Mouse (Mus musculus): ENCODE data around the gene Siglece. TPM values are rescaled to one million over a fixed set of nuclear protein-coding genes. Genes with fewer than 3 reads are reported as not detected.

The Siglece gene
- polyA plus RNA-seq, 1 experiment from 2014 or later, result 4.2 TPM

DNA sequence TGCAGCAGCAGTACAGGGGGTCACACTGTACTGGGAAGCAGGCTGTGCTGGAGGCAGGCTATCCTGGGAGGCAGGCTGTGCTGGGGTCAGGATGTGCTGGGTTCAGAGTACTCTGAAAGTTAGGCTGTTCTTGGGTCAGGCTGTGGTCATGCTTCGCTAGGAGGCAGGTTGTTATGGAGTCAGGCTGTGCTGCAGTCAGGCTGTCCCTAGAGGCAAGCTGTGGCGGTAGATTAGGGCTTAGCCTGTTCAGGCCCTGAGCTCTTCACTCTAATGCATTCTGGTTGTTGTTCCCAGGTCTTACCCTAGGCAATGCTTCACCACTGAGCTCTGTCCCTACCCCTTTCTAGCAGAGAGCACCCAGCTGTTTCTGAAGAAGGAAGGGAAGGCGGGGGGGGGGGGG is 34.9 kb downstream of the Siglece start:
- no peak overlapping the region for H3K9ac ChIP-seq
- no peaks in the 10 kb centered on the region for H3K9me3 ChIP-seq (replicated peaks)
- H3K27me3 ChIP-seq, result no peaks in the 10 kb centered on the region
- no peaks in the 10 kb centered on the region for H3K36me3 ChIP-seq (replicated peaks)
- H3K4me1 ChIP-seq (replicated peaks), result no peaks in the 10 kb centered on the region
- no peak overlapping the region for H3K4me3 ChIP-seq (replicated peaks)
- 41% methylated on average over 3 of the region's 3 CpGs for WGBS (ENCODE audit: insufficient replicate concordance)
- H3K27ac ChIP-seq (replicated peaks), result no peak overlapping the region
- no peak overlapping the region for H3K4me2 ChIP-seq
- no peak for ATAC-seq (ENCODE audit: insufficient read depth)

DNA sequence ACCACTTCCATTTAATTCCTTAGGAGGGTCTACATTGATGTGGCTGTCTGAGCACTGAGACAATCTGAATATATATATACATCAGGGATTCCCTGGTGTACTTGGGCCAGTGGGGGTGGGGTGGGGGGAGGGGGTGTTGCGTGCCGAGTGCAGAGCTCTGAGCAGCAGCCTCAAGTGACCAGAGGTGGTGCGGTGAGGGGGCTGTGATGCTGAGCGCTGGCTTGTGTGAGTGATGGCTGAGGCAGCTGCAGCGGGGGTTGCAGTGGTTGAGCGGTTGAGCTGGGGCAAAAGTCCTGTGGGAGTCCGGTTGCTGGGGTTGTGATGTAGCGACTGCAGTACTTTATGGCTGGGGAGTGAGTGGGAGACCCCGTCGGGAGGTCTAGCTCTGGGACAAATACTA is 36.1 kb downstream of the Siglece start:
- Histone ChIP-seq H3K27ac (replicated peaks) (no peak overlapping the region), H3K9ac (no peak overlapping the region), H3K9me3 (replicated peaks) (no peaks in the 10 kb centered on the region), H3K4me3 (replicated peaks) (no peak overlapping the region), H3K4me1 (replicated peaks) (no peaks in the 10 kb centered on the region), H3K4me2 (no peak overlapping the region), H3K36me3 (replicated peaks) (no peaks in the 10 kb centered on the region), H3K27me3 (no peaks in the 10 kb centered on the region)
- 27% methylated on average over 10 of the region's 10 CpGs for WGBS (ENCODE audit: insufficient replicate concordance)
- no peak for ATAC-seq (ENCODE audit: insufficient read depth)

DNA sequence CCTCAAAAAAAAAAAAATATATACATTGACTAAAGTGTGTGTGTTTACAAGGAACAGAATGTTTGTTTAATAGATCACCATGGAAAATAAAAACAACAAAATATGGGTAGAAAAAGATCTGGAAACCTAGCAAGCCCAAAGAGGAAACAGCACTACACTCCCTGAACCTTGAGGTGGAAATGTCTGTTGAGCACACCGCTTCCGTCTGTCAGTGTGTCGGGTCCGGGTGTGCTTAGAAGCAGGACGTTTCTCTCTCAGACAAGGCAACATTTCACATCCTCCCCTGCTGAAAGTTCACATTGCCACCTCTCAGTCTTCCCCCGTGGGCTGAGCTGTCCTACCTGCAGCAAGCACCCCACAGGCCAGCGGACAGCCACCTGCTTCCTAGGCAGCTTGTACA is 37.0 kb downstream of the Siglece start:
- no peak overlapping the region for H3K4me3 ChIP-seq (replicated peaks)
- H3K36me3 ChIP-seq (replicated peaks), result no peaks in the 10 kb centered on the region
- no peak overlapping the region for H3K4me2 ChIP-seq
- H3K27me3 ChIP-seq, result no peaks in the 10 kb centered on the region
- WGBS (ENCODE audit: insufficient replicate concordance), result 45% methylated on average over 7 of the region's 7 CpGs
- ATAC-seq (ENCODE audit: insufficient read depth), result no peak
- no peak overlapping the region for H3K9ac ChIP-seq
- H3K4me1 ChIP-seq (replicated peaks), result no peaks in the 10 kb centered on the region
- no peak overlapping the region for H3K27ac ChIP-seq (replicated peaks)
- no peaks in the 10 kb centered on the region for H3K9me3 ChIP-seq (replicated peaks)

DNA sequence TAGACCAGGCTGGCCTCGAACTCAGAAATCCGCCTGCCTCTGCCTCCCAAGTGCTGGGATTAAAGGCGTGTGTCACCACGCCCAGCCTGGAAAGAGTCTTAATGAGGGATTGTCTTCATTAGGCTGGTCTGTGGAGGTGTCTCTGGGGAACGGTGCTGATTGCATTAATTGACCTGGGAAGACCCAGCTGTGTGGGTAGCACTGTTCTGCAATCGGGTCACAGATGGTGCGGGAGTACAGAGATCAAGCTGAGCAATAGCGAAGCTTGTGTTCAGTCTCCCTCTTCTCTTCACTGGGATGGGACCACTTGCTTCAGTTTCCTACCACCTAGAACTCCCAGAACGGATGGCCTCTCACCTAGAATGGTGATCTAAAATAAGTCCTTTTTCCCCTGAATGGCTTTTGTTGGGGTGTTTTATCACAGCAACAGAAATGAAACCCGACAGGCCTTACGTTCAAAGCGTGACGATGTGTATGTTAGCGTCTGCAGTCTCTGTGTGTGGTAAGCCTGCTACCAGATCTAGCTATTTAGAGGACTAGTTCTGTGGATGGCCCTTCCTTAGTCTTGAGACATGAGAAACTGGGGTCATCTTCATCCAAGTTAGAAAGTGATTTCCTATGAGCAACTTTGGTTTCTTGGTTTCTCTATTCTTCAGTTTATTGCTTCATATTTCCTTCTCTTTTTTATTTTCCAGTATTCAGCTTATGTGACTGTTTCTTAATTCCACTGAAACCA is 46.0 kb downstream of the Siglece start:
- Histone ChIP-seq H3K4me1 (replicated peaks) (no peaks in the 10 kb centered on the region), H3K4me3 (replicated peaks) (no peak overlapping the region), H3K27ac (replicated peaks) (no peak overlapping the region), H3K36me3 (replicated peaks) (no peaks in the 10 kb centered on the region), H3K4me2 (no peak overlapping the region), H3K9ac (no peak overlapping the region), H3K9me3 (replicated peaks) (no peaks in the 10 kb centered on the region), H3K27me3 (no peaks in the 10 kb centered on the region)
- no peak for ATAC-seq (ENCODE audit: insufficient read depth)
- 75% methylated on average over 14 of the region's 14 CpGs for WGBS (ENCODE audit: insufficient replicate concordance)

DNA sequence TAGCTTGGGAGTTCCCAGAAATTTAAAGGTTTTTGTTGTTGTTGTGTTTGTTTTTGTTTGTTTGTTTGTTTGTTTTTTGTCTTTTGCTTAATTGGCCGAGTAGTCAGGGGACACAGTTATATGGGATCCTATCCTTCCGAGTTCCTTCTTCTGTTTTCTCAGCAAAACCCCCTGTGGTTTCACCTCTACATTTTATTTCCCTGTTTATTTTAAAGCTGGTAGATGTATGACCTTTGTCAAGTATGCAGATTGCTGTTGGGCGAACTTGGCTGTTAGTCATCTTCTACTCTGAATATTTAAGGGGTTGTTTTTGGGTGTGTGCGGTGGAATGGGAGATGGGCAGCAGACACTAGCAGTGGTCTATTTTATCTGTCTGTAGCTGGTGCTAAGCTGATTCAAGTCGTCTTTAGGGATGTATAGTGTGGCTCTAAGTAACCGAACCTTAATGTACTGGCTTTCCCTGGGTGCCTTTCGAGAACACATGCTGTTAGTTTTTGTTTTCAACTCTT is 51.6 kb downstream of the Siglece start:
- no peak for ATAC-seq (ENCODE audit: insufficient read depth)
- Histone ChIP-seq H3K4me1 (replicated peaks) (peaks cover 8% of the 10 kb centered on the region), H3K27ac (replicated peaks) (no peak overlapping the region), H3K36me3 (replicated peaks) (no peaks in the 10 kb centered on the region), H3K4me2 (no peak overlapping the region), H3K9me3 (replicated peaks) (no peaks in the 10 kb centered on the region), H3K9ac (no peak overlapping the region), H3K4me3 (replicated peaks) (no peak overlapping the region), H3K27me3 (0 out of 2 replicates have a peak, but pooled peaks cover 5% of the 10 kb centered on the region)
- 53% methylated on average over 7 of the region's 7 CpGs for WGBS (ENCODE audit: insufficient replicate concordance)

DNA sequence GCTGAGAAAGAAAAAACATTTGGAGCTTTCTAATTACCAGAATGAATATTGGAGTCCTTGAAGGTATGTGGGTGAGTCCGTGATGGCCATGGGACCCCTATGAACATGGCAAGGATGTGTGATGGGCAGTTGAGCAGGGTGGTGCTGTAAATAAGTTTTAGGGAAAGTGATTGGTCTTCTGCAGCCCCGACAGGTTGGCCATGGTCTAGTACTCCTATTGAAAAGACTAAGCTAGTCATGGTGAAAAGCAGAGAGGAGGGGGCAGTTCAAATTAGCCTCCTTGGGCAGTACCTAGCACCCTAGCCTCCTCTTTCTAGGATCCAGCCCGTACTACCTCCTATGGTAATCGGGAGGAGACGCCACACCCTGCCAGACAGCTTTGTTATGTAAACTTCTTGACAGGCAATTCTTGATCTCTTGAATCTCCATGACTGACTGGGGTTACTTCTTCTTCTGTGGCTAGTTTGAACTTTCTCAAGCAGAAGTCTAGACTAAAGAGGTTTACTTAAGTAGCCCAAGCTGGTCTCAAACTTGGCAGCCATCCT is 52.1 kb downstream of the Siglece start:
- 26% methylated on average over 5 of the region's 5 CpGs for WGBS (ENCODE audit: insufficient replicate concordance)
- Histone ChIP-seq H3K36me3 (replicated peaks) (no peaks in the 10 kb centered on the region), H3K27me3 (0 out of 2 replicates have a peak, but pooled peaks cover 5% of the 10 kb centered on the region), H3K9ac (no peak overlapping the region), H3K4me2 (no peak overlapping the region), H3K27ac (replicated peaks) (no peak overlapping the region), H3K4me1 (replicated peaks) (peaks cover 8% of the 10 kb centered on the region), H3K4me3 (replicated peaks) (no peak overlapping the region), H3K9me3 (replicated peaks) (no peaks in the 10 kb centered on the region)
- ATAC-seq (ENCODE audit: insufficient read depth), result no peak

DNA sequence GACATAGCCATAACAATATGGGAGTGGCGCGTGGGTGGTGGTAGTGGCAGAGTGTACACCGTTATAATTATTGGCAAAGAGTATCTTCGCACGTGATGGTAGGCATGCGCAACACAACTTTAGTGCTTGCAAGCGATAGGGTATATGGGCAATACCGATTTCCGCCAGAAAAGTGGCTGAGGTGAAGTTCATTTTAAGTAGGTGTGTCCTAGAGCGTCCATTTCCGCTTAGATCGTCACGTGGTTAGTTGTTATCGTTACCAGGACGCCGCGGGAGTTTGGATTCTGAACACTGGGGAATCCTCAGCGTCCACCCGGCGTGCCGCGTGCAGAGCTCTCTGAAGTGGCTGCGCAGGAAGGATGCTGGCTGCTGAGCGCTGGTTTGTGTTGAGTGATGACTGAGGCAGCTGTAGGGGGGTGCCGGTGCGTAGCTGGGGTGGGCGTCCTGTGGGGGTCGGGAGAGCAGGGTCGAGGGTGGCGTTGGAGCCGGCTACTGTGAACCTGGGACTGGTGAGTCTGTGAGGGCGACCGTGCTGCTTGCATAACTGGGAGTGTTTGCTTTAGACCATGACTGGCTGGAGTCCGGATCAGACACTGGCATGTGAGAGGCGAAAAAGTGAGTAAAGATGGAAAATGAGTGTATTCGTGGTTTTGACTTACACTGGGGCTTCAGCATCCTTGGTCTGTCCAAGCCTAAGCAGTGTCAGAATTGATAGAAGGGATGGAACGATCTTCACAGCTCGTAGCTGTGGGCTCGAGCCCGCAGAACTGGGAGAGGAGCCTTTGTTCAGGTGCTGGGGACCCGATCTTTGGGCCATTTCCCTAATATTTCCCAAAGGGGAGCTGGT is 52.8 kb downstream of the Siglece start, which contains the start of gene Zfp819:
Gene Zfp819 (plus strand): TSS at position 274 of the 847 bp plus-strand sequence.
- Histone ChIP-seq H3K36me3 (replicated peaks) (no peaks in the 10 kb centered on the region), H3K27me3 (0 out of 2 replicates have a peak, but pooled peaks cover 5% of the 10 kb centered on the region), H3K4me2 (peak within 1 kb of the TSS; percentile 58), H3K4me3 (replicated peaks) (peak within 1 kb of the TSS; percentile 33), H3K4me1 (replicated peaks) (peaks cover 8% of the 10 kb centered on the region), H3K9ac (no peak within 1 kb of the TSS), H3K9me3 (replicated peaks) (no peaks in the 10 kb centered on the region), H3K27ac (replicated peaks) (no peak within 1 kb of the TSS)
- ATAC-seq (ENCODE audit: insufficient read depth), result no peak
- WGBS (ENCODE audit: insufficient replicate concordance), result 15% methylated on average over 41 of the region's 41 CpGs

DNA sequence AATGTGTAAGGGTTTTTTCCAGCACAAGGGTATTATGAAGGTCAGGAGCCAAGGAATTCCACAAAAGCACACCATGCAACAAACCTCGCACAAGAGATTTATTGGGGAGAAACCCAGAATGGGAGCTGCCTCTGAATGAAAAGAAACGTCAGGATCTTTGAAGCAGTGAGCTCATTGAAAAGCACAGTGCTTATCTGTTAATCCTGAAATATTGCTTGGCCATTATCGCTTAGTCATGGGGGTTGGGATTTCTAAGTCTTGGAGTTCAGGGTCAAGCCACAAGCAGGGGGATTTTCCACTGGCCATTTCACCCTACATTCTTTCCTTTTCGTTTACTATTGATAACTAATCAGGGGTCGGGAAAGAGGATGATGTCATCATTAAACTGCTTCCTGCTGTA is 58.1 kb downstream of the Siglece start:
- Histone ChIP-seq H3K36me3 (replicated peaks) (no peaks in the 10 kb centered on the region), H3K9ac (no peak overlapping the region), H3K4me1 (replicated peaks) (no peaks in the 10 kb centered on the region), H3K9me3 (replicated peaks) (no peaks in the 10 kb centered on the region), H3K4me3 (replicated peaks) (no peak overlapping the region), H3K4me2 (no peak overlapping the region), H3K27me3 (no peaks in the 10 kb centered on the region), H3K27ac (replicated peaks) (no peak overlapping the region)
- ATAC-seq (ENCODE audit: insufficient read depth), result no peak
- WGBS (ENCODE audit: insufficient replicate concordance), result 31% methylated on average over 5 of the region's 5 CpGs

Other genes starting within 250 kb of the Siglece start
- gene Lim2, start 232.5 kb downstream of the Siglece start, polyA plus RNA-seq (2015; fragmentation: Nextera tagmentation; extraction: Ambion mirVana), result not detected in 2 replicates
- gene Nkg7, start 223.1 kb downstream of the Siglece start, polyA plus RNA-seq (2015; fragmentation: Nextera tagmentation; extraction: Ambion mirVana), result 17.0 and 17.5 TPM in 2 replicates
- gene Cldnd2, start 219.4 kb downstream of the Siglece start, polyA plus RNA-seq (2015; fragmentation: Nextera tagmentation; extraction: Ambion mirVana), result not detected in 2 replicates
- gene Etfb, start 216.1 kb downstream of the Siglece start, polyA plus RNA-seq (2015; fragmentation: Nextera tagmentation; extraction: Ambion mirVana), result 283 and 325 TPM in 2 replicates
- not detected in 2 replicates for gene Gm45233, start 216.0 kb downstream of the Siglece start, polyA plus RNA-seq (2015; fragmentation: Nextera tagmentation; extraction: Ambion mirVana)
- gene Vsig10l, start 197.0 kb downstream of the Siglece start, polyA plus RNA-seq (2015; fragmentation: Nextera tagmentation; extraction: Ambion mirVana), result 1.0 and 1.5 TPM in 2 replicates
- not detected in 2 replicates for gene Iglon5, start 170.1 kb downstream of the Siglece start, polyA plus RNA-seq (2015; fragmentation: Nextera tagmentation; extraction: Ambion mirVana)
- not detected in 2 replicates for gene 4931406B18Rik, start 154.2 kb downstream of the Siglece start, polyA plus RNA-seq (2015; fragmentation: Nextera tagmentation; extraction: Ambion mirVana)
- gene Cd33, start 115.7 kb downstream of the Siglece start, polyA plus RNA-seq (2015; fragmentation: Nextera tagmentation; extraction: Ambion mirVana), result 3.0 and 3.6 TPM in 2 replicates
- gene Zfp658, start 97.9 kb downstream of the Siglece start, polyA plus RNA-seq (2015; fragmentation: Nextera tagmentation; extraction: Ambion mirVana), result 0.18 and 0.22 TPM in 2 replicates
- 2.0 and 2.2 TPM in 2 replicates for gene Zfp719, start 80.6 kb downstream of the Siglece start, polyA plus RNA-seq (2015; fragmentation: Nextera tagmentation; extraction: Ambion mirVana)
- gene Zfp819, start 53.0 kb downstream of the Siglece start, polyA plus RNA-seq (2015; fragmentation: Nextera tagmentation; extraction: Ambion mirVana), result not detected in 2 replicates
- gene Ceacam18, start 25.5 kb downstream of the Siglece start, polyA plus RNA-seq (2015; fragmentation: Nextera tagmentation; extraction: Ambion mirVana), result 0.05 TPM in 1 of 2 replicates, not detected in the other
- gene Ctu1, start 11.9 kb upstream of the Siglece start, polyA plus RNA-seq (2015; fragmentation: Nextera tagmentation; extraction: Ambion mirVana), result 4.1 and 5.3 TPM in 2 replicates
- gene Klk14, start 30.3 kb upstream of the Siglece start, polyA plus RNA-seq (2015; fragmentation: Nextera tagmentation; extraction: Ambion mirVana), result not detected in 2 replicates
- gene Klk13, start 52.4 kb upstream of the Siglece start, polyA plus RNA-seq (2015; fragmentation: Nextera tagmentation; extraction: Ambion mirVana), result not detected in 2 replicates
- not detected in 2 replicates for gene Klk12, start 108.7 kb upstream of the Siglece start, polyA plus RNA-seq (2015; fragmentation: Nextera tagmentation; extraction: Ambion mirVana)
- not detected in 2 replicates for gene Klk11, start 114.4 kb upstream of the Siglece start, polyA plus RNA-seq (2015; fragmentation: Nextera tagmentation; extraction: Ambion mirVana)
- 0.06 and 0.10 TPM in 2 replicates for gene Klk10, start 120.9 kb upstream of the Siglece start, polyA plus RNA-seq (2015; fragmentation: Nextera tagmentation; extraction: Ambion mirVana)
- not detected in 2 replicates for gene Klk9, start 131.7 kb upstream of the Siglece start, polyA plus RNA-seq (2015; fragmentation: Nextera tagmentation; extraction: Ambion mirVana)
- gene Klk8, start 137.4 kb upstream of the Siglece start, polyA plus RNA-seq (2015; fragmentation: Nextera tagmentation; extraction: Ambion mirVana), result 5.1 and 5.4 TPM in 2 replicates
- gene Klk7, start 151.1 kb upstream of the Siglece start, polyA plus RNA-seq (2015; fragmentation: Nextera tagmentation; extraction: Ambion mirVana), result not detected in 2 replicates
- not detected in 2 replicates for gene Klk6, start 164.3 kb upstream of the Siglece start, polyA plus RNA-seq (2015; fragmentation: Nextera tagmentation; extraction: Ambion mirVana)
- not detected in 2 replicates for gene Klk5, start 181.8 kb upstream of the Siglece start, polyA plus RNA-seq (2015; fragmentation: Nextera tagmentation; extraction: Ambion mirVana)
- not detected in 2 replicates for gene Klk4, start 221.0 kb upstream of the Siglece start, polyA plus RNA-seq (2015; fragmentation: Nextera tagmentation; extraction: Ambion mirVana)